Mouse (Mus musculus) lung, postnatal 36 days (tissue): ENCODE measurements at regions not wholly inside any gene's neighbourhood (a gene's known extent, or its start where the extent isn't known, plus 50 kb on each side); places are given as distances from the start of the nearest gene placed in this dataset.
"Not testable (repeated sequence)": the region's sequence is repeated elsewhere in the genome, so short reads cannot be mapped to it uniquely, and the experiment has no call there.

Source experiments
- DNase-seq: peaks from one replicate; pipeline ENCODE4 v3.0.0; 2022; ENCODE audit warnings: mixed read lengths

DNA sequence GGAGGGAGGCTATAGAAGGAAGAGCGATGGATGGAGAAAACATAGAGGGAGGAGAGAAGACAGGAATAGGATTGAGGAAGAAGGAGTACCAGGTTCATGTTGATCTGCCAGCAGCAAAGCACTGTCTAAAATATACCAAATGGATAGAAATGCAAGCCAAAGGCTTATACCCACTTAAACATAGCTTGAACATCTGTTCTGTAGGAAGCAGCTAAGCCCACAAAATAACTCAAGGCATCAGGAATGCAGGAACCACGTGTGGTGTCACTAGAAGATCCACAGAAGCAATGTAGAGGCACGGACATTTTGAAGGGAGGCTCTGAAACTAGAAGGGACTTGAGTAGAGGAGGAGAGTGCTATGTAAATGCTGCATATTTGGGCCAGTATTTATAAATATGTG lies 78.9 kb downstream of the Smgc start:
- no peak for DNase-seq

- no peak for DNase-seq
Measured at GRCm38 (mm10) chr15:91917877-91918276, 79.8 kb downstream of the Smgc start.

- no peak for DNase-seq
Measured at GRCm38 (mm10) chr15:91924542-91924941, 86.5 kb downstream of the Smgc start.

GRCm38 (mm10) chr15:91927492-91927891 lies 89.4 kb downstream of the Smgc start:
- peak; percentile 15 for DNase-seq

- DNase-seq: no peak
Measured at GRCm38 (mm10) chr15:91928511-91928910, 90.4 kb downstream of the Smgc start.

- DNase-seq: no peak
Measured at GRCm38 (mm10) chr15:91957273-91957672, 93.7 kb upstream of the Cntn1 start.

DNA sequence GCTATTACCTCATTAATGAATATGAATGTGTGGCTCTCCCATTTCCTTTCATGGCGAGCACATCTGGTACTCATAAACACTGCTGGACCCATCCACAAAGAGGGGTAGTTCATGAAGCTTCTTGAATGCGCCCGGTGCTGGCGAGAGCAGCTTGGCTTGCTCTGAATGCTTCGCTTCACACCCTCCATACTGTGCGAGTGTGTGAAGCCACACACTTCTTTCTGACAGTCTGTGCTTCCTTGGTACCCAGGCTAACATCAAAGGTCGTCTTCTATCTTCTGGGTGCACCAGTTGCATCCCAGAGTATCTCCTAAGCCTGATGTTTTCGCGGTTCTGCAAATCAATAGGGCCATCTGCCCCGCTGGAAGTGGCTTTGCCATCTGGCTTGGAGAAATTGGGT lies 85.8 kb upstream of the Cntn1 start:
- no peak for DNase-seq

DNA sequence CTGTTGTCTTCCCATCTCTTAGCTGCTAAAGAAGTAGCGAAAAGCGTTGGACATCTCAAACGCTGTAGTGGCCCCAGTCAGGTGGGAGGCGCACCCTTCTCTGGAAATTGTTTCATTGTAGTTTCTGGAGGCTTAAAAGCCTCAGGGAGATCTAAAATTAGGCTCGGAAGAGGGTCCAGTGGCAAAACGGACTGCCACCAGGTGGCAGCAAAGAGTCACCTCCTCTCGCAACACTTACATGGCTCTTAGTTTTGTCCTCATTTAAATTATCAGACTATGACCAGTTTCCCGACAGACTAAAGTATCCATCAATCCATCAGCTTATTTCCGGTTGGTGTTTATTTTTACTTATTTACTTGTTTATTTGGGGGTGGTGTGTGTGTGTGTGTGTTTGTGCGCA lies 81.6 kb upstream of the Cntn1 start:
- peak; percentile 41 for DNase-seq

- DNase-seq: no peak
Measured at GRCm38 (mm10) chr15:91971411-91971810, 79.6 kb upstream of the Cntn1 start.

DNA sequence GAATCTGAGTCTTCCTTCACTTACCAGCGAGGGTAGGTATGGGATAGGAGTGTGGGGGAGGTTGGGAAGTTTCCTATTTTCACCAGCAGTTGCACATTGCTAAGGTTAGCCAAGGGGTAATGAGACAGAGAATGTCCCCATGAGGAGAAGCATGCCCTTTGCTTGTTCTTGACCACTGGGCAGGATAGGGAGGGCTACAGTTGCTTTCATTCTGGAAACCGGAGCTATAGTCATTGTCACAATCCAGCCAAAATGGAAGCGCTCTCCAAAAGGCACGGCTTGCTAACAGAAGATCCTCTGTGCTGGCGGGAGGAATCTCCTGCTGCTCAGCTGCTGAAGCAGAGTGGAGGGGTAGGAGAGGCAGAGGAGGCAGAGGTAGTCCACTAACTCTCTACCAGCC lies 79.1 kb upstream of the Cntn1 start:
- DNase-seq: no peak

GRCm38 (mm10) chr15:91975606-91976005 lies 75.4 kb upstream of the Cntn1 start:
- no peak for DNase-seq

GRCm38 (mm10) chr15:91983186-91983585 lies 67.8 kb upstream of the Cntn1 start:
- DNase-seq: not testable (repeated sequence)

GRCm38 (mm10) chr15:92000086-92000485 lies 50.9 kb upstream of the Cntn1 start:
- DNase-seq: no peak
